31 mouse cellular contexts compared by ENCODE assay signal in the genomic region with DNA sequence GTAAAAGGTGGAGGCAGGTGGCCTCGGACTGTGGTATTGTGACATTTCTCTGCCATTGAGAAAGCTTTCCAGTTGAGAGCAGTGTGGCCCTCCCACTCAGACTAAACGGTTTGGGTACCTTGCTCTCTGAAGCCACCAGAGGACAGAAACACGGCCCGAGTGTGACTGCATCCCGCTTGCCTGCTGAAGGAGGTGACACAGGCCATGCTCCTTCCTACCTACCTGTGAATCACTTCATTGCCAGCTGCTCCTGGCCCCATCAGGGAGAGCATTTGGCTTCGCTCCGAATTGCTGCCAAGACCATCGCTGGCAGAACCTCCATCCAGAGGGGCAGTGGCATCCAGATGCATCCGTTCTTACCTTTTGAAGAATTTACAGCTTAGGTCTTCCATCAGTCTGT.
"Had no signal": no experiment of that assay in that cellular context is flagged by ENCODE, and none has a peak within 500 bp of the region (broad histone marks: within the 10 kb centered on the region; RNA-seq: fewer than 3 reads in every experiment).

No protein-coding gene starts in this region.

- H3K9me3 ChIP-seq: limb, embryonic 12.5 days; limb, embryonic 13.5 days; limb, embryonic 15.5 days; liver, embryonic 12.5 days; liver, embryonic 13.5 days; liver, embryonic 15.5 days; lung, embryonic 15.5 days; megakaryocyte, embryonic 14.5 days; midbrain, embryonic 10.5 days; midbrain, embryonic 12.5 days; midbrain, embryonic 13.5 days; midbrain, embryonic 15.5 days; neural tube, embryonic 12.5 days had no signal

- DNase-seq: left cerebral cortex, postnatal 4 days; liver; liver, embryonic 13.5 days; liver, postnatal 0 days; lung, adult 18-20 months; lung, adult 2 months; lung, embryonic 14.5 days; lung, postnatal 10 days; lung, postnatal 14 days; lung, postnatal 36 days; lung, postnatal 4 days; midbrain, embryonic 14.5 days had no signal

- H3K4me3 ChIP-seq: left cerebral cortex, adult 2 months; limb, embryonic 12.5 days; limb, embryonic 13.5 days; limb, embryonic 15.5 days; liver, embryonic 12.5 days; liver, embryonic 13.5 days; liver, embryonic 15.5 days; lung, embryonic 15.5 days; megakaryocyte, embryonic 14.5 days; midbrain, embryonic 10.5 days; midbrain, embryonic 12.5 days; midbrain, embryonic 13.5 days; midbrain, embryonic 15.5 days; neural tube, embryonic 12.5 days had no signal

- H3K27me3 ChIP-seq: limb, embryonic 12.5 days; limb, embryonic 13.5 days; limb, embryonic 15.5 days; liver, embryonic 12.5 days; liver, embryonic 13.5 days; liver, embryonic 15.5 days; lung, embryonic 15.5 days; midbrain, embryonic 15.5 days had no signal

- H3K27ac ChIP-seq: left cerebral cortex, adult 2 months; limb, embryonic 12.5 days; limb, embryonic 13.5 days; limb, embryonic 15.5 days; liver, embryonic 12.5 days; liver, embryonic 13.5 days; liver, embryonic 14.5 days; liver, embryonic 15.5 days; lung, embryonic 15.5 days; macrophage; midbrain, embryonic 10.5 days; midbrain, embryonic 12.5 days; midbrain, embryonic 13.5 days; midbrain, embryonic 15.5 days; neural tube, embryonic 12.5 days had no signal

- H3K4me2 ChIP-seq: limb, embryonic 12.5 days; limb, embryonic 13.5 days; limb, embryonic 15.5 days; liver, embryonic 11.5 days; liver, embryonic 12.5 days; liver, embryonic 13.5 days; liver, embryonic 15.5 days; lung, embryonic 14.5 days; lung, embryonic 15.5 days; midbrain, embryonic 11.5 days; midbrain, embryonic 12.5 days; midbrain, embryonic 13.5 days; midbrain, embryonic 15.5 days; neural tube, embryonic 12.5 days had no signal

- ATAC-seq: liver, embryonic 12.5 days; liver, postnatal 0 days; lung, postnatal 0 days; midbrain, embryonic 13.5 days; midbrain, embryonic 15.5 days; midbrain, embryonic 16.5 days had no signal
